Mouse (Mus musculus) liver (tissue): ENCODE data around the gene Efna4.

ENCODE experiments used
- DNase-seq: peaks from one replicate; pipeline ENCODE4 v3.0.0-alpha.2; 2020; ENCODE audit warnings: mixed read lengths

The Efna4 gene

DNA sequence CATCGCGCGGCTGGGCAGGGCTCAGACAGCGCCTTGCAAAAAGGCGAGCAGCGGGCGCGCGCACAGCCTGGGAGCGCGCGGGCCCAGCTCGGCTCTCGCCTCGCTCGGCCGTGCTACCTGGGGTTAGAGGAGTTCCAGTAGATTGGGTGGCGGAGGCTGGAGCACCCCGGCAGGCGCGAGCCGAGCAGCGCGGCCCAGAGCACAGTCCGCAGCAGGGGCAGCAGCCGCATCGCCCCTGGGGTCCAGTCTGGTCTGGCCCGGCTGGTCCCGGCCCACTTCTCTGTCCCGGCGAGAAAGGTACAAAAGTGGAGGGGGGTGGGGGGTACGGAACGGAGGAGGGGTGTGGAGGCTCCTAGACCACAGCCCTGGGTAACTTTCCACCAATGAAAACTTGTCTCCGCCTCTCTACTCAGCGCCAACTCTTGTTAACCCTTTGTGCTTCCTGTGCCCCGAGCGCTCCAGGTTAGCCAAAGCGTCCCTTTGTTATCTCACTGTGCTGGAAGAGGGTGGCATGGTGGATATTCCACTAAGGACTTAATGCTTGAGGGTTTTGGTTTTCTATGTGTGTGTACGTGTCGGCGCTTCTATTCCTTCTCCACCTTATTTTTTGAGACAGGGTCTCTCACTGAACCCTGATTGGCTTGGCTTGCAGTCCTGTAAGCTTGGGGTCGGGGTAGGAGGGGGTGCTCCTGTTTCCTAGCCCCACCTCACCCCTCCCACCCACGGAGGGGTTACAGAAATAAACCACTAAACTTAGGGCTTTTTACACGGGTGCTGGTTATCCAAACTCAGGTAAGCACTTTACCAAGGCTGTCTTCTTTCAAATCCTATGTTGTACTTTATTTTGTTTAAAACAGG lies at the start of gene Efna4:
Gene Efna4 (minus strand): TSS at position 308 of the 858 bp plus-strand sequence.
- DNase-seq: peak; percentile 55

GRCm38 (mm10) chr3:89386438-89387420 lies 48.9 kb upstream of the Efna4 start:
- no peak for DNase-seq

- no peak for DNase-seq
These were observed 47.6 kb upstream of the Efna4 start for GRCm38 (mm10) chr3:89385451-89385850.

GRCm38 (mm10) chr3:89384331-89385076 lies 46.7 kb upstream of the Efna4 start:
- DNase-seq: no peak

DNA sequence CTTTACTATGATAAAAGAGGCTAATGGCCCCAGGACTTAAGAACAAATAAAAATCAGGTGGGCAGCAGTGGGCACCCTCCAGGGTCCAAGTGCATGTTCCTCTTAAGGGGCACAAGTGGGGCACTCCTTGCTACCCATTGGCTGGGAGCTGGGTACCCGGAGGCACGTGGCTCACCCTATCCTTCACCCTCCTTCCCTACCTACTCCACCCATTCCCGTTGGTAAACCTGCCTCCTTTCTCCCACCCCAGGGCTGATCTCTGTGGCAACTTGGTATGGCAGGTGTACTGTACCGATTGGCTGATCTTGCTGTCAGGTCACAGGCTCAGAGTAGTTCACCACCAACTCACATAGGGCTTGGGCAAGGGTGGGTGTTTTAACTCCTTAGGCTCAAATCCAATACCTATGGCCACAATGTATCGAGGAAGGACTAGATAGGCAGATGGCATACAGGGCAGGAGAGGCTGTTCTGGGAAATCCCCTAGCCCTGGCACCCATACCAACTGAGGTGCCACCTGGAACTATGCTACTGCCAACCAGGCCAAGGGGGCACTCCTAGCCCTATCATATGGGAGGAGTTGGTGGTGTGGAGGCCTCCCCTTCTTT lies 45.9 kb upstream of the Efna4 start:
- DNase-seq: no peak

DNA sequence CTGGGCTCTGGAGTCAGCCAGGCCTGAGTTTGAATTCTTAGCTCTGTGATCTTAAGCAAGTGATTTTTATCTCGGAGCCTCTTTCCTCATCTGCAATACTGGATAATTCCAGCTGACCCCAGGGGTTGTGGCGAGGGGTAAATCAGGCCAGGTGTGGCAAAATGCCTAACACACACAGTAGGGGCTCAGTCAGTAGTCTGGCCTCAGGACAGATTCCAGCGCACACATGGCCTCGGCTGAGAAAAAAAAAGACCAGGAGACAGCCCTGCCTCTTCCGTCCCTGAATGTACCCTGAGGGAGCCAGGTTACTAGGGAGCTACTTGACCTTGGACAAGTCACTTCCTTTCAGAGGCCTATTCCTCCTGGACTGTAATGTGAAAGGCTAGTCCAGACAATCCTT lies 45.1 kb upstream of the Efna4 start:
- no peak for DNase-seq

GRCm38 (mm10) chr3:89382033-89382882 lies 44.4 kb upstream of the Efna4 start:
- no peak for DNase-seq

DNA sequence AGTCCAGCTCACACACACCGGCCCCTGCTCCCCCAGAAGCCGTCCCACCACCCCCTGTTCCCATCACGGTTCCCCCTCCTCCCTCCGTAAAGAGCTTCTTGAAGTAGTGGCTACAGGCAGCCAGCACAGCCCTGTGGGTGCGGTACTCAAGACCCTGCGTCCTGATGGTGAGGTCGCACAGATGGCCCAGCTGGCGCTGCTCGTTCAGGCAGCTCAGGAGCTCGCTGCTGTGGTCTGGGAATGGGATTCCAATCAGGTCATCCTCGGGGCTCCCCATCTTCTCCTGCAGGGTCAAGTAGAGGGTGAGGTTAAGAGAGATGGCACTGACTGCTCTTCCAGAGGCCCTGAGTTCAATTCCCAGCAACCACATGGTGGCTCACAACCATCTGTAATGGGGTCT lies 43.4 kb upstream of the Efna4 start:
- DNase-seq: no peak

DNA sequence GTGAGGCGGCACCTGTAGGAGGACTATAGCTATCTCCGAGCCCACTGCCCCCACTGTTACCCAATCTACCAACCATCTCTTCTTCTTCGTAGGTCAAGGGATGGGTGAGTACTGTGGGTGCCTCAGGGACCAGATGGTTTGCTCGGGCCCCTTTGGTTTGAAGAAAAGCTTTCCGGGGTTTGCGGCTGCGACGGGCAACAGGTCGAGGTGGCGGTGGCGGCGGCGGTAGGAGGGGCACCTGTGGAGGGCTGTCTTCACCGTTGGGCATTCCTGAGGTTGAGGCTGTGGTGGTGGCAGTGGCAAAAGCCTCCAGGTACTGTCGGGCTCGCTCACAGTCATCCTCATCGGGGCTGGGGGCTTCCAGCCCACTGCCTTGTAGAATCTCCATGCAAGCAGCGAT lies 42.9 kb upstream of the Efna4 start:
- no peak for DNase-seq

- no peak for DNase-seq
These were observed 42.5 kb upstream of the Efna4 start for GRCm38 (mm10) chr3:89380291-89380690.

DNA sequence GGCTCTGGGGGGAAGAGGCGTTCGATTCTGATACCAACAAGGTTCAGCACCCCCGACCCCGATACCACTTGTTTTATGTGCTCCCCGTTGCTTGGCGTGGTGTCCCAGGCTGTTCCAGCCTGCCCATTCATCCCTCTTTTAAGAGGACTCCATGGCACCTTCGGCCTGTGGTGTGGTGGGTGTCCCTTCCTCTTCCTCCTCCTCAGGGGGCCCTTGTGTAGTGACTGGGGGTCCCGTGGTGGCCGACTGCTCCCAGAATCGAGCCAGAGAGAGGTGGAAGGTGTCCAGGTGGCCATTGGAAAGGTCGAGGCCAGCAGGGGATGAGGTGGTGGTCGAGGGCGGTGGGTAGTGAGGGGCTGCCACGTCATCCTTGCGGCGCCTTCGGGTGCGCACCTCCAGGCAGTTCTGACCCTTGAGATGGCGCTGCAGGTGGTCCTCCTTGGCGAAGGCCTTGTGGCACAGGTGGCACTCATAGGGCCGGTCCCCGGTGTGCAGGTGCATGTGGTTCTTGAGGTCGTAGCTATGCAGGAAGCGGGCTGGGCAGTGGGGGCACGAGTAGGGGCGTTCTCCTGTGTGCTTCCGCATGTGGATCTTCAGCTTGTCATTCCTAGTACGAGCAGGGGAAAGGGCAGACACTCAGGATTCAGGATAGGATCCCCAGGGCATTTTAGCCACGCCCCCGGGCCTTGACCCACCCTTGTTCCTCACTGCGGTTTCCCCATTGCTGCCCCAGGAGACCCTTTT lies 41.7 kb upstream of the Efna4 start:
- no peak for DNase-seq

DNA sequence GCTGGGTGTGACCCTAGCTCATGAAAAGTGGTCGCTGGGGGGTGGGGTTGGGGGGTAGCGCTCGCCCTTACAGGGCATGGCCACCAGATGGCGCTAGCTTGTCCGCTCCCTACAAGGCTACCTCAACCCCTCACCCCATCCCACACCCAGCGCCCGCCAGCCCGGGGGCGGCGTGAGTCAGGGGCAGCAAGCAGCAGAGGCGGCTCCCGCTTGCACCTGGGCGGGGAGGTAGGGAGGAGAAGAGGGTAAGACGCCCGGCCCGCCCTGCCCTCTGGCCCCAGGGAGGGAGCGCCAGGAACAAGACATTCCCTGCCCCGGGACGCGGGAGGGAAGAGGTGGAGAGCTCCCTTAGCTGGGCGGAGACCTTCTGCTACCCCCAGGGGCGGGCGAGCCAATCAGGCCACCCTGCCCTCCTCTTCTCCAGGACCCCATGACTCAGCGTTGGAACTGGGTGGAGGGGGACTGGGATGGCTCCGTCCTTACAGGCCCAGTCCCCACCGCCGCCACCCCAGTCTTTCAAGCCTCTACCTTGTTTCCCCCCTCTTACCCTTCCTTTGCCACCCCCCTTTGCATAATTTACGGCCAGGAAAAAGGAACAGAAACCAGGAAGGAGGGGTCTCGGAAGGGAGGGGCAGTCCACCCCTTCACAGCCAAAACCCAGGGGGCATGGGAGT lies 40.7 kb upstream of the Efna4 start:
- DNase-seq: peak; percentile 71

GRCm38 (mm10) chr3:89377831-89378230 lies 40.0 kb upstream of the Efna4 start:
- DNase-seq: no peak

DNA sequence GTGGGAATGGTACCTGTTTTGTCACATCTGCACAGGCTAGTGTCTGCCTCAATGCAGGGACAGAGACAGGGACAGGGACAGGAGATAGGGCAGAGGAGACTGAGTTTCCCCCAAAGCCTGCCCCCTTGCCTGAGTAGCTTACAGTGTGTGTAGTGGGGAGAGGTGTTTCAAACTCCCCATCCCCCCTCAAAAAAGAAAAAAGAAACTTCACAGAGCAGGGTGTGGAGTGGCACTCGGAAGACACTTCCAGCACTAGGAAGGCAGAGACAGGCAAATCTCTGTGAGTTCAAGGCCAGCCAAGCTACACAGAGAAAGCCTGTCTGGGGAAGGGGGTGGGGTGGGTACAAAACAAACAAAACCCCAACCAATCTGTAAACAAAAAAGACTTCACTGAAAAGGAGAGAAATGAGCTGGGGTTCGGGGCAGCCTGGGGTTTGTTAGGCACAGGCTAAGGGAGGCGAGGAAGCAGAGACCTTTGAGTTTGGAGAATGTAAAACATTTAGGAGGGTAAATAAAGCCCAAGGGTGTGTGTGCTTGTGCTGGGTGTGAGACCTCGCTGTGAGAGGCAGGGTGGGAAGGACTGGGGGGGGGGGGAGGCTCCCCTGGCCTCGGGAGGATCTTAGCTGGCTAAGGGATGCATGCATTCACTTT lies 35.9 kb upstream of the Efna4 start:
- no peak for DNase-seq

- no peak for DNase-seq
These were observed 29.5 kb upstream of the Efna4 start for GRCm38 (mm10) chr3:89367338-89367737.

DNA sequence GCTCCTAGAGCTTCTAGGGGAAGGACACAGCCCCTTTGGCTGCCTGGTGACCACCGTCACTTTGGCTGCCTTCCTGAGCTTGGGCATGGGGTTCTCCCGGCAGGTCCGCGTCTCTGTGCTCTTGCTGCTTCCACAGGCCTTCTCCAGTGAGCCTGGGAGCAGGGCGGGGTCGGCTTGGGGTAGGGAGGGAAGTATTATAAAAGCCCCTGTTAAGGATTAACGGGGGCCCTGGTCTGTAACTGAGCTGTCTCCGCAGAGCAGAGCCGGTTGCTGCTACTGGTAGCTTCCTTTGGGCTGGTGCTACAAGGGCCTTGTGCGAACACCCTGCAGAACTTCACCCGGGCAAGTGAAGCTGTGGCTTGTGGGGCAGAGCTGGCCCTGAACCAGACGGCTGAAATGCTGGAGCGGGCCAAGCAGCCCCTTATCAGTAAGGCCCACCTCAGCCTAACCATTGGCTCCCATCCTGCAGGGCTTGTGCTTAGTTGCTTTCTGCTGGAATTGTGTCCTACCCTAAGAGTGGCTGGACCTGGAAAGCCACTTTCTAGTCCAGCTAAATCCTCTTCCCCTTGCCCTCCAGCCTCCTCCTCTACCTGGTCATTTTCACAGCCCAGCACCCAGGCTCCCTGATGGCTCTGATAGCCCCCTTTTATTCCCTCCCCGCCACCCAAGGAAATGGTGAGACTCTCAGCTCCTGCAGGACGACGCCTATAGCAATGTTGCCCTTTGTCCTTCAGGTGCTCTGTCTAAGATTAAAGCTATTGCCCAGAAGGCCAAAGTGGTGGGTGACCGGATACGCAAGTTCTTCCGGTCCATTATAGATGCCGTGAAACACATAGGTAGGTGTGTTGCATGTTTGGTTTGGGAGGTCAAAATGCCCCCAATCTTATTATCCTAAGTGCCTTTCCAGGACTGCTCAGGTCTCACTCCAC lies 27.9 kb upstream of the Efna4 start:
- DNase-seq: no peak

GRCm38 (mm10) chr3:89365153-89365485 lies 27.3 kb upstream of the Efna4 start, which contains the start of gene Dcst1:
Gene Dcst1 (minus strand): TSS chr3:89365253.
- DNase-seq: no peak

- no peak for DNase-seq
These were observed 26.8 kb upstream of the Efna4 start for GRCm38 (mm10) chr3:89364631-89365030.
